Mouse (Mus musculus): ENCODE results near the gene Chordc1. TPM values are rescaled to one million over a fixed set of nuclear protein-coding genes. Genes with fewer than 3 reads are reported as not detected.
"Not testable (repeated sequence)": the region's sequence is repeated elsewhere in the genome, so short reads cannot be mapped to it uniquely, and the experiment has no call there.

Chordc1 gene
- polyA plus RNA-seq (2012; ENCODE audit: insufficient read depth, insufficient read length, missing spikeins) = 47.3 and 97.9 TPM in 2 replicates

DNA sequence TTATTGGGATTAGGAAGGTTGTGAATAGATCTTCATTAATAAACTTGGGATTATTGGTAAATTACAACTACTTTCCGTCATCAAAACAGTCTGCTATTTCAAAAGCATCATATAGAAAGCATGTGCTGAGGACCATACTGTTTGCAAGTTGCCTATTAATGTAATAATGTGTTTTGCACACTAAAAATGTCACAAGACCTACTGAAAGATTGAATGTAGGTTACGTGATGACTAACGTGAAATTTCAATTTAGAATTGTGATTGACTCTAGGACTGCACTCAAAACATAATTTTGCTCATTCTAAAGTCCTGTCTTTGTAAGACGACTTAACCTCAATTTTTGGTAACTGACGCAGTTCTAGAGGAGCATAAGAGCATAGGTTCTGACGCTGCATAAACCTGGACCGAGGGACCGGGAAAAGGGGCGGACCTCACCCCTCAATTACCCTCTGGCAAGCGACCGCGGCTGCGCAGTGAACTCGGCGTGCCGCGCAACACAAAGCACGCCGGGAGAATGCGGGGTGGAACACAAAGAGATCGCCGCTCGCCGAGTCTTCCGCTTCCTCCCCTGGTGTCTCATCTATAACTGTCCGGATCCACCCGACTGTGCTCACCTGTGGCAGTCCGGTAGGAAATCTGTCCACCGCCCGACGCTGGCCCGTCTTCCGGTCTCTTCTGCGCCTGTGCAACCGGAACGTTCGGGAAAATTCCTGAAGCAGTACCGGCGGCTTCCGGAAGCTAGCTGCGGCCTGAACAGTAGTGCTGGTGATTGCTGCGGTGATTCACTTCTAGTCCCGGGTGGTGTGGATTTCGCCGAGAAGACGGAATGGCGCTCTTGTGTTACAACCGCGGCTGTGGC, at the start of gene Chordc1:
Gene Chordc1 (plus strand): TSS at position 555 of the 859 bp plus-strand sequence.
- peaks cover 5% of the 10 kb centered on the region for H3K4me1 ChIP-seq (ENCODE audit: control insufficient read depth, insufficient read depth, insufficient read length, low read length)
- peak within 1 kb of the TSS; percentile 94 for H3K4me3 ChIP-seq (ENCODE audit: insufficient read depth, low read depth, low read length)
- peak within 1 kb of the TSS; percentile 99 for H3K27ac ChIP-seq (replicated peaks; ENCODE audit: low read depth, low read length)

DNA sequence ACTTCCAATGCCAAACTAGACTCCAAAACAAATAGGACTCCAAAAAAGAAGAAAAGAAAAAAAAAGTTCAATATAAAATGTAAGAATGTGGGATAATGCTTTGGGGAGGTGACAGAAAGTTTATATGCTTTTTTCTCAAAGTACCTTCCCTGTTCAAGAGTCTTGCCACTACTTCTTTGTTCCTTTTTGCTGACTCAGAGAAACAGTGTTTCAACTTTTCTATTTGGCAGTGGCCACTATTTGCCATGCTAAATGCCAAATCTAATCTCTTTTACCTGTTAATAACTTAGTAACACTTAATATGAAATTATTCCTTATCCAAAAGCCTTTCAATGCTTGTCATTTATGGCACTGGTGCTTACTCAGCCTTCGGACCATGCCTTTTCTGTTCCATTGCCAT, 16.0 kb upstream of the Chordc1 start:
- no peak overlapping the region for H3K4me3 ChIP-seq (ENCODE audit: insufficient read depth, low read depth, low read length)
- H3K27ac ChIP-seq (replicated peaks; ENCODE audit: low read depth, low read length) = no peak overlapping the region
- H3K4me1 ChIP-seq (ENCODE audit: control insufficient read depth, insufficient read depth, insufficient read length, low read length) = no peaks in the 10 kb centered on the region

DNA sequence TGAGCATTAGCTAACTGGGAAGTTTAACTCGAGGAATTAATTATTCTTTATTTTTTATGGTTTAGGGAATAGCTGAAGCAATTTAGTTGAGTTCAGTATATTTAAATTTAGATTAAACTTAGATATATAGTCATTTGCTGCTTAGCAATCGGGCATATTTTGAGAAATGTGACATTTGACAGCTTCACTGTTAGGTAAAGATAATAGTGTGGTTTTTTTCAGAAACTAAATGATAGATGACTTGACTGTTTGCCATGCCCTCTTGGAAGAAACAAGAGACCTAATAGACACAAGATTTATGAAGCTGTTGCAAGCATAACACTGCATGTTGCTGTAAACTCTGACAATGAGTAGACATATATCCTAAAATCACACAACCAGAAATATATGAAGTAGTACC, 15.1 kb upstream of the Chordc1 start:
- Histone ChIP-seq H3K4me1 (ENCODE audit: control insufficient read depth, insufficient read depth, insufficient read length, low read length) (no peaks in the 10 kb centered on the region), H3K27ac (replicated peaks; ENCODE audit: low read depth, low read length) (no peak overlapping the region), H3K4me3 (ENCODE audit: insufficient read depth, low read depth, low read length) (no peak overlapping the region)

DNA sequence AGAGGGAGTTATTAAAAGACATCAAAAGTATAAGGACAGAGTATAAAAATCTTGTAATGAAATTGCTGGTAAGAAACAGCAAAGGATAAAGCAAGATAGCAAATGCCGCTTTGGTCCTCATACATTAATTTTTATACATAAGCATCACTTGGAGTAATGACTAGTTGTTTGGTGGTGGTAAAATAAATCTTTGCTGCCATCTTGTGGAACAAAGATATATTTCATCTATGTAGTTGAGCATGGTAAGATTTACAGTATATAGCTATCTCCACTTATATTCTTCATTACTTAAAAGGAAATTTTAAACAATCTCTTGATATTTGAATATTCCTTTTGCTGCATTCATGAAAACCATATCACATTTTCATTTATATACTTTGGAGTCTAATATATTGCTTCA, 14.4 kb upstream of the Chordc1 start:
- no peaks in the 10 kb centered on the region for H3K4me1 ChIP-seq (ENCODE audit: control insufficient read depth, insufficient read depth, insufficient read length, low read length)

DNA sequence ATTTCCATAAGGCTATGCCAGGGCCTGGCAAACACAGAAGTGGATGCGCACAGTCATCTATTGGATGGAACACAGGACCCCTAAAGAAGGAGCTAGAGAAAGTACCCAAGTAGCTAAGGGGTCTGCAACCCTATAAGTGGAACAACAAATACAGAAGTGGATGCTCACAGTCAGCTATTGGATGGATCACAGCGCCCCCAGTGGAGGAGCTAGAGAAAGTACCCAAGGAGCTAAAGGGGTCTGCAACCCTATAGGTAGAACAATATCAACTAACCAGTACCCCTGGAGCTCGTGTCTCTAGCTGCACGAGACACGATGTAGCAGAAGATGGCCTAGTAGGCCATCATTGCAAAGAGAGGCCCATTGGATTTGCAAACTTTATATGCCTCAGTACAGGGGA, 13.2 kb upstream of the Chordc1 start:
- H3K4me3 ChIP-seq (ENCODE audit: insufficient read depth, low read depth, low read length); H3K27ac ChIP-seq (replicated peaks; ENCODE audit: low read depth, low read length); H3K4me1 ChIP-seq (ENCODE audit: control insufficient read depth, insufficient read depth, insufficient read length, low read length): not testable (repeated sequence)

More for the DNA sequence above, 14.4 kb upstream of the Chordc1 start:
- H3K27ac ChIP-seq (replicated peaks; ENCODE audit: low read depth, low read length) = no peak overlapping the region
- H3K4me3 ChIP-seq (ENCODE audit: insufficient read depth, low read depth, low read length) = no peak overlapping the region

DNA sequence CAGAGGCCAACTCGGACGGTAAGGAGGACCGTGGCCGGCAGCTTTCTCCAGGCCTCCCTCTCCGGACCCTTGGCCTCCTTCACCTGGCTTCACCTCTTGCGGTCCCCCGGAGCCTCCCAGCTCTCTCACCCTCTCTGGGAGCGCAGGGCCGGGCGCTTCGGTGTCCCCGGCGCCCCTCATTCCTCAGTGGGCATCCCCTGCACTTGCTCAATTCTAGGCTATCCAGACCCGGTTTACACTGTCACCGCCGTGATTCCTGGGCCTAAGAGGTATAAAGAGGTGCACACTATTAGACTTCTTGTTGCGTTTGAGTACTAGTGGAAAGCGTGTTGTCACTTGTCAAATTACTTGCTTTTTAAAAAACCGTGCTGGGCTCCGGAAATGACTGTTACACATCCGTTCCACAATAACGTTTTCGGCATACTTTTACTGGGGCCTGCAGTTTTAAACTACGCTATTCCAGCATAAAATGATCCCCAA, 558 bp downstream of the Chordc1 start:
- H3K4me3 ChIP-seq (ENCODE audit: insufficient read depth, low read depth, low read length) = peak overlapping the region; percentile 94
- peaks cover 5% of the 10 kb centered on the region for H3K4me1 ChIP-seq (ENCODE audit: control insufficient read depth, insufficient read depth, insufficient read length, low read length)
- H3K27ac ChIP-seq (replicated peaks; ENCODE audit: low read depth, low read length) = peak overlapping the region; percentile 99

DNA sequence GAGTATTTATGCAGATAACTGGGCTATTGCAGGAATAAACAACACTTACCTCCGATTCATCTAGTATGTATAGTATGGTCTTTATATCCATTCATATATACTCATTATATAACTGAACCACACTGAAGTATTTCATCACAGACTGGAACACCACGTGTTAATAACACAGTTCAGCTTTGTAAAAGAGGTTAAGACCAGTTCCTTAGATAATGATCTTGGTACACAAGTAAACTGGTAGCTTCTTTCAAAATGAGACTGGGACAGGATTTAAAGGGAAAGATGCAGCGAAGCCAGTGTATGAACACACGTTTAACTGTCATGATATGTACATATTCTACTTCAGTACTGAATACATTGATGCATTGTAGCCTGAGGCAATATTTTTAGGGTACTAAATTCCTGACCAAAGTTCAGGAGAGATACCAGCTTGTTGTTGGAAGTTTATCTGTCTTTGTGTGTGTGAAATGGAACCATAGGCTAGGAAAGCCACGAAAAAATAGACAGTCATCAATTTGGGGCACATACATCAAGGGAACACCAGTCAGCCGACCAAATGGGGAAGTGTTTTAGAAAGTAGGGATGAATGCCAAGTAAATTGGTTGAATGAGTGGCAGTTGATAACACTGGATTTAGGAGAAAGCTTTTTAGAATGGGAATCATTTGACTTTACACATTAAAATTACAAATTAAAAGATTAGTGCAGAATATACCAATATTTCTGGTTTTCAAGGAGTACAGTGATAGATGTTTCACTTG, 1.3 kb downstream of the Chordc1 start:
- peaks cover 5% of the 10 kb centered on the region for H3K4me1 ChIP-seq (ENCODE audit: control insufficient read depth, insufficient read depth, insufficient read length, low read length)
- peak overlapping the region; percentile 99 for H3K27ac ChIP-seq (replicated peaks; ENCODE audit: low read depth, low read length)
- peak overlapping the region; percentile 94 for H3K4me3 ChIP-seq (ENCODE audit: insufficient read depth, low read depth, low read length)

DNA sequence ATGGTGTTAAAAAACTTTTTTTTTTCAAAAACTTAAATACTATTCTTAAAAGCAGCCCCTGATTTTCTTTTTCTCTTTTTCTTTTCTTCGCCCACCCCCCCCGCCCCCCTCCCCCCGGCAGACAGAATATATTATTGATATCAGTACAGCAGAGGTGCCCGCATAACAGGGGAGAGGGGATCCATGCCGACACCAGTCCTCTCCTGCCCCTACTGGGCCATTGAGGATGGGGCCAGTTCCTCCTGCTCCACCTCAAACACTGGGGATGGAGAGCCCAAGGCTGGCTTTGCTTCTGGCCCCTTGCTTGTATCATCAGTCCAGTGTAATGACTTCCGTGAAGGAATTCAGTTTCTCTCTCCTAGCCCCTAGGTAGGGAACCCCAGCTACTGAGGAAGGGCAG, 6.4 kb downstream of the Chordc1 start:
- H3K27ac ChIP-seq (replicated peaks; ENCODE audit: low read depth, low read length) = no peak overlapping the region

DNA sequence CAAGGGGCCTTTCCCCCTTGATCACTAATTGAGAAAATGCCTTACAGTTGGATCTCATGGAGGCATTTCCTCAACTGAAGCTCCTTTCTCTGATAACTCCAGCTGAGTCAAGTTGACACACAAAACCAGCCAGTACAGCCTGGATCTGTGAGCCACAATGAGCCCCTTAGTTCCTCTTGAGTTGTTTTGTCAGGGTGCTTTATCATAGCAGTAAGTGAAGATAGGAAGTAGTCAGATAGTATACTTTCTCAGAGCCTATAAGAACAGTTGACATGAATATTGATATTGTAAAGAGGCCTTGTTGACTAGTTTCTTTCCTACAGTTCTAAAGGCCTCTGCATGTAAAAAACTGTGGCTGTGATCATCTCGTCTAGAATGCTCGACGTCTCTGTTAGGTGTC, 28.1 kb downstream of the Chordc1 start:
- Histone ChIP-seq H3K4me3 (ENCODE audit: insufficient read depth, low read depth, low read length) (no peak overlapping the region), H3K27ac (replicated peaks; ENCODE audit: low read depth, low read length) (no peak overlapping the region), H3K4me1 (ENCODE audit: control insufficient read depth, insufficient read depth, insufficient read length, low read length) (no peaks in the 10 kb centered on the region)

More for the DNA sequence above, 6.4 kb downstream of the Chordc1 start:
- peaks cover 4% of the 10 kb centered on the region for H3K4me1 ChIP-seq (ENCODE audit: control insufficient read depth, insufficient read depth, insufficient read length, low read length)
- H3K4me3 ChIP-seq (ENCODE audit: insufficient read depth, low read depth, low read length) = no peak overlapping the region

Other genes starting within 250 kb of the Chordc1 start
- gene Naalad2, start 110.9 kb downstream of the Chordc1 start, polyA plus RNA-seq (2012; ENCODE audit: insufficient read depth, insufficient read length, missing spikeins) = 3.8 and 5.0 TPM in 2 replicates
- not detected in 2 replicates for gene Ubtfl1, start 112.3 kb downstream of the Chordc1 start, polyA plus RNA-seq (2012; ENCODE audit: insufficient read depth, insufficient read length, missing spikeins)
- gene Mbd3l2, start 138.5 kb downstream of the Chordc1 start, polyA plus RNA-seq (2012; ENCODE audit: insufficient read depth, insufficient read length, missing spikeins) = not detected in 2 replicates
- gene Zfp558, start 186.1 kb downstream of the Chordc1 start, polyA plus RNA-seq (2012; ENCODE audit: insufficient read depth, insufficient read length, missing spikeins) = 0.54 and 1.0 TPM in 2 replicates
- not detected in 2 replicates for gene Mbd3l1, start 186.2 kb downstream of the Chordc1 start, polyA plus RNA-seq (2012; ENCODE audit: insufficient read depth, insufficient read length, missing spikeins)

All from brown adipose tissue, adult 24 weeks (tissue).